Mouse (Mus musculus): ENCODE data around the gene Ulk4. TPM values are rescaled to one million over a fixed set of nuclear protein-coding genes. Genes with fewer than 3 reads are reported as not detected.
"Not testable (repeated sequence)": the region's sequence is repeated elsewhere in the genome, so short reads cannot be mapped to it uniquely, and the experiment has no call there.

Gene Ulk4
- polyA plus RNA-seq, 1 experiment from 2014 or later, result 97.4 TPM

- no peak overlapping the region for H3K4me3 ChIP-seq
- peaks cover 6% of the 10 kb centered on the region for H3K27me3 ChIP-seq (replicated peaks)
- no peak overlapping the region for H3K27ac ChIP-seq (ENCODE audit: poor library complexity, severe bottlenecking)
- 0 out of 2 replicates have a peak, but pooled peaks cover 7% of the 10 kb centered on the region for H3K4me1 ChIP-seq (replicated peaks)
- 25% methylated on average over 3 of the region's 3 CpGs for WGBS
- no peaks in the 10 kb centered on the region for H3K36me3 ChIP-seq
- no peak overlapping the region for H3K9ac ChIP-seq
- no peak for ATAC-seq (ENCODE audit: insufficient number of reproducible peaks, low FRiP score)
- H3K4me2 ChIP-seq, result no peak overlapping the region
- H3K9me3 ChIP-seq (replicated peaks), result peaks cover 3% of the 10 kb centered on the region; the same call in 1 of the 2 replicates
Measured at GRCm38 (mm10) chr9:121215349-121216000, 61.5 kb downstream of the Ulk4 start.

- ATAC-seq (ENCODE audit: insufficient number of reproducible peaks, low FRiP score), result no peak
- 51% methylated on average over 3 of the region's 3 CpGs for WGBS
- H3K4me3 ChIP-seq, result no peak overlapping the region
- H3K4me1 ChIP-seq (replicated peaks), result no peaks in the 10 kb centered on the region
- no peak overlapping the region for H3K4me2 ChIP-seq
- H3K36me3 ChIP-seq, result no peaks in the 10 kb centered on the region
- no peak overlapping the region for H3K27ac ChIP-seq (ENCODE audit: poor library complexity, severe bottlenecking)
- H3K9ac ChIP-seq, result no peak overlapping the region
- peaks cover 6% of the 10 kb centered on the region for H3K27me3 ChIP-seq (replicated peaks)
- peaks cover 8% of the 10 kb centered on the region; the same call in 1 of the 2 replicates for H3K9me3 ChIP-seq (replicated peaks)
Measured at GRCm38 (mm10) chr9:121212322-121212721, 64.7 kb downstream of the Ulk4 start.

GRCm38 (mm10) chr9:121205046-121205445 lies 72.0 kb downstream of the Ulk4 start:
- no peaks in the 10 kb centered on the region for H3K27me3 ChIP-seq (replicated peaks)
- H3K27ac ChIP-seq (ENCODE audit: poor library complexity, severe bottlenecking), result no peak overlapping the region
- no peak for ATAC-seq (ENCODE audit: insufficient number of reproducible peaks, low FRiP score)
- no peaks in the 10 kb centered on the region for H3K36me3 ChIP-seq
- no peak overlapping the region for H3K4me3 ChIP-seq
- no peak overlapping the region for H3K4me2 ChIP-seq
- no peaks in the 10 kb centered on the region for H3K4me1 ChIP-seq (replicated peaks)
- WGBS, result 71% methylated on average over 7 of the region's 7 CpGs
- H3K9ac ChIP-seq, result no peak overlapping the region
- peaks cover 9% of the 10 kb centered on the region; the same call in 1 of the 2 replicates for H3K9me3 ChIP-seq (replicated peaks)

- Histone ChIP-seq H3K9ac (no peak overlapping the region), H3K4me1 (replicated peaks) (no peaks in the 10 kb centered on the region), H3K36me3 (no peaks in the 10 kb centered on the region), H3K9me3 (replicated peaks) (peaks cover 9% of the 10 kb centered on the region; the same call in 1 of the 2 replicates), H3K27me3 (replicated peaks) (no peaks in the 10 kb centered on the region), H3K4me2 (no peak overlapping the region), H3K4me3 (no peak overlapping the region), H3K27ac (ENCODE audit: poor library complexity, severe bottlenecking) (no peak overlapping the region)
- WGBS, result 82% methylated on average over 14 of the region's 14 CpGs
- ATAC-seq (ENCODE audit: insufficient number of reproducible peaks, low FRiP score), result no peak
Measured at GRCm38 (mm10) chr9:121204149-121204800, 72.7 kb downstream of the Ulk4 start.

- Histone ChIP-seq H3K4me1 (replicated peaks) (no peaks in the 10 kb centered on the region), H3K4me3 (no peak overlapping the region), H3K27ac (ENCODE audit: poor library complexity, severe bottlenecking) (no peak overlapping the region), H3K4me2 (no peak overlapping the region), H3K9ac (no peak overlapping the region), H3K9me3 (replicated peaks) (peaks cover 12% of the 10 kb centered on the region; the same call in 1 of the 2 replicates), H3K36me3 (no peaks in the 10 kb centered on the region), H3K27me3 (replicated peaks) (no peaks in the 10 kb centered on the region)
- no peak for ATAC-seq (ENCODE audit: insufficient number of reproducible peaks, low FRiP score)
- 72% methylated on average over 1 of the region's 1 CpGs for WGBS
Measured at GRCm38 (mm10) chr9:121203686-121204085, 73.3 kb downstream of the Ulk4 start.

- not testable (repeated sequence) for H3K4me2 ChIP-seq; ATAC-seq (ENCODE audit: insufficient number of reproducible peaks, low FRiP score); H3K9ac ChIP-seq; H3K4me1 ChIP-seq (replicated peaks); H3K27me3 ChIP-seq (replicated peaks); H3K27ac ChIP-seq (ENCODE audit: poor library complexity, severe bottlenecking); H3K4me3 ChIP-seq; H3K36me3 ChIP-seq
- peaks cover 34% of the 10 kb centered on the region for H3K9me3 ChIP-seq (replicated peaks)
- 85% methylated on average over 5 of the region's 5 CpGs for WGBS
Measured at GRCm38 (mm10) chr9:121199146-121199685, 77.8 kb downstream of the Ulk4 start.

- Histone ChIP-seq H3K9ac (no peak overlapping the region), H3K27ac (ENCODE audit: poor library complexity, severe bottlenecking) (no peak overlapping the region), H3K9me3 (replicated peaks) (peaks cover 58% of the 10 kb centered on the region), H3K27me3 (replicated peaks) (no peaks in the 10 kb centered on the region), H3K36me3 (peaks cover 22% of the 10 kb centered on the region), H3K4me1 (replicated peaks) (no peaks in the 10 kb centered on the region), H3K4me2 (no peak overlapping the region), H3K4me3 (no peak overlapping the region)
- ATAC-seq (ENCODE audit: insufficient number of reproducible peaks, low FRiP score), result no peak
- 86% methylated on average over 9 of the region's 9 CpGs for WGBS
Measured at GRCm38 (mm10) chr9:121196473-121196872, 80.5 kb downstream of the Ulk4 start.

GRCm38 (mm10) chr9:121195106-121195505 lies 81.9 kb downstream of the Ulk4 start:
- H3K36me3 ChIP-seq, result peaks cover 24% of the 10 kb centered on the region
- H3K4me1 ChIP-seq (replicated peaks), result no peaks in the 10 kb centered on the region
- no peak overlapping the region for H3K4me2 ChIP-seq
- no peak overlapping the region for H3K4me3 ChIP-seq
- H3K27ac ChIP-seq (ENCODE audit: poor library complexity, severe bottlenecking), result no peak overlapping the region
- WGBS, result 97% methylated on average over 4 of the region's 4 CpGs
- H3K9me3 ChIP-seq (replicated peaks), result peaks cover 59% of the 10 kb centered on the region
- no peak for ATAC-seq (ENCODE audit: insufficient number of reproducible peaks, low FRiP score)
- H3K9ac ChIP-seq, result no peak overlapping the region
- no peaks in the 10 kb centered on the region for H3K27me3 ChIP-seq (replicated peaks)

- H3K4me2 ChIP-seq, result no peak overlapping the region
- peaks cover 53% of the 10 kb centered on the region for H3K9me3 ChIP-seq (replicated peaks)
- ATAC-seq (ENCODE audit: insufficient number of reproducible peaks, low FRiP score), result no peak
- H3K4me1 ChIP-seq (replicated peaks), result no peaks in the 10 kb centered on the region
- no peak overlapping the region for H3K9ac ChIP-seq
- WGBS, result 89% methylated on average over 26 of the region's 26 CpGs
- no peak overlapping the region for H3K27ac ChIP-seq (ENCODE audit: poor library complexity, severe bottlenecking)
- H3K27me3 ChIP-seq (replicated peaks), result no peaks in the 10 kb centered on the region
- no peak overlapping the region for H3K4me3 ChIP-seq
- H3K36me3 ChIP-seq, result peaks cover 24% of the 10 kb centered on the region
Measured at GRCm38 (mm10) chr9:121192601-121193370, 84.2 kb downstream of the Ulk4 start.

GRCm38 (mm10) chr9:121187811-121188210 lies 89.2 kb downstream of the Ulk4 start:
- Histone ChIP-seq H3K9ac (no peak overlapping the region), H3K27me3 (replicated peaks) (no peaks in the 10 kb centered on the region), H3K9me3 (replicated peaks) (peaks cover 15% of the 10 kb centered on the region), H3K27ac (ENCODE audit: poor library complexity, severe bottlenecking) (no peak overlapping the region), H3K4me3 (no peak overlapping the region), H3K36me3 (peaks cover 12% of the 10 kb centered on the region), H3K4me1 (replicated peaks) (peaks cover 8% of the 10 kb centered on the region), H3K4me2 (no peak overlapping the region)
- ATAC-seq (ENCODE audit: insufficient number of reproducible peaks, low FRiP score), result no peak
- 81% methylated on average over 8 of the region's 8 CpGs for WGBS

- whole genome bisulfite sequencing, result 35% methylated on average over 6 of the region's 6 CpGs
- Histone ChIP-seq H3K27ac (ENCODE audit: poor library complexity, severe bottlenecking) (no peak overlapping the region), H3K9ac (no peak overlapping the region), H3K36me3 (no peaks in the 10 kb centered on the region; the same call in 1 of the 2 replicates), H3K9me3 (replicated peaks) (no peaks in the 10 kb centered on the region; the same call in 1 of the 2 replicates), H3K4me1 (replicated peaks) (peaks cover 8% of the 10 kb centered on the region), H3K4me2 (no peak overlapping the region), H3K4me3 (no peak overlapping the region), H3K27me3 (replicated peaks) (no peaks in the 10 kb centered on the region)
- ATAC-seq (ENCODE audit: insufficient number of reproducible peaks, low FRiP score), result no peak
Measured at GRCm38 (mm10) chr9:121185796-121186195, 91.2 kb downstream of the Ulk4 start.
